Mouse (Mus musculus): ENCODE measurements at regions not wholly inside any gene's neighbourhood (a gene's known extent, or its start where the extent isn't known, plus 50 kb on each side); places are given as distances from the start of the nearest gene placed in this dataset.
"Not testable (repeated sequence)": the region's sequence is repeated elsewhere in the genome, so short reads cannot be mapped to it uniquely, and the experiment has no call there.

GRCm38 (mm10) chr2:64462041-64462440 is 364.2 kb upstream of the Fign start:
- ATAC-seq (ENCODE audit: low FRiP score, low TSS enrichment) = no peak
- WGBS = 84% methylated on average over 11 of the region's 11 CpGs
- H3K4me3 ChIP-seq (replicated peaks; ENCODE audit: low read depth, low read length) = no peak overlapping the region
- H3K9ac ChIP-seq (replicated peaks; ENCODE audit: low read length) = no peak overlapping the region
- no peak overlapping the region for H3K4me2 ChIP-seq (ENCODE audit: low read length)
- H3K36me3 ChIP-seq (ENCODE audit: control insufficient read depth, insufficient read depth, low read length) = no peaks in the 10 kb centered on the region
- no peaks in the 10 kb centered on the region for H3K4me1 ChIP-seq (ENCODE audit: control insufficient read depth, insufficient read depth, low read length)
- H3K9me3 ChIP-seq (ENCODE audit: control insufficient read depth, low read length) = no peaks in the 10 kb centered on the region
- H3K27ac ChIP-seq (replicated peaks; ENCODE audit: low read depth, low read length) = no peak overlapping the region
- H3K27me3 ChIP-seq (ENCODE audit: control insufficient read depth, insufficient read depth, low read length) = no peaks in the 10 kb centered on the region
- no peak for DNase-seq

DNA sequence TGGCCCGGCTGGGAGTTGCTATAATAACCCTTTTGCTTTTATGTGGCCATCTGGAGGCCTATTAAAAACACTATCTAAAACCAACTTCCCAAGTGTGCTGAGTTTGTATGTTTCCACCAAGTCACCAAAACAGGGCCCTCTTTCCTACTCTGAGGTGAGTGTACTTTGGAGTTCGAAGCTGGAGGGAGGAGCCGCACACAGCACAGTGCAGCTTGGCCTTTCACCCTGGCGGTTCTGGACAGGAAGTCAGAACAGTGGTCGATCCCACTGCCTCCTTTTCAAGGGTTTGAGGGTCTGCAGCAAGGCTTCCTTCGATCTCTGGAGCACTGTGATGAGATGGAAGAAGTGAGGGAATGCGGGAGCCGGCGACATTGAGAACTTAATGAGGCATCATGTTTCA is 363.8 kb upstream of the Fign start:
- Histone ChIP-seq H3K9me3 (ENCODE audit: control insufficient read depth, low read length) (no peaks in the 10 kb centered on the region), H3K36me3 (ENCODE audit: control insufficient read depth, insufficient read depth, low read length) (no peaks in the 10 kb centered on the region), H3K4me3 (replicated peaks; ENCODE audit: low read depth, low read length) (no peak overlapping the region), H3K9ac (replicated peaks; ENCODE audit: low read length) (no peak overlapping the region), H3K27me3 (ENCODE audit: control insufficient read depth, insufficient read depth, low read length) (no peaks in the 10 kb centered on the region), H3K27ac (replicated peaks; ENCODE audit: low read depth, low read length) (no peak overlapping the region), H3K4me2 (ENCODE audit: low read length) (no peak overlapping the region), H3K4me1 (ENCODE audit: control insufficient read depth, insufficient read depth, low read length) (no peaks in the 10 kb centered on the region)
- ATAC-seq (ENCODE audit: low FRiP score, low TSS enrichment) (no peak), DNase-seq (no peak)
- 84% methylated on average over 9 of the region's 9 CpGs for WGBS

GRCm38 (mm10) chr2:64458171-64458570 is 360.3 kb upstream of the Fign start:
- Histone ChIP-seq H3K36me3 (ENCODE audit: control insufficient read depth, insufficient read depth, low read length) (no peaks in the 10 kb centered on the region), H3K27me3 (ENCODE audit: control insufficient read depth, insufficient read depth, low read length) (no peaks in the 10 kb centered on the region), H3K4me1 (ENCODE audit: control insufficient read depth, insufficient read depth, low read length) (no peaks in the 10 kb centered on the region; the same call in 1 of the 2 replicates), H3K9me3 (ENCODE audit: control insufficient read depth, low read length) (no peaks in the 10 kb centered on the region), H3K4me3 (replicated peaks; ENCODE audit: low read depth, low read length) (no peak overlapping the region), H3K4me2 (ENCODE audit: low read length) (no peak overlapping the region), H3K27ac (replicated peaks; ENCODE audit: low read depth, low read length) (no peak overlapping the region), H3K9ac (replicated peaks; ENCODE audit: low read length) (no peak overlapping the region)
- ATAC-seq (ENCODE audit: low FRiP score, low TSS enrichment) (no peak), DNase-seq (peak; percentile 61)
- 64% methylated on average over 5 of the region's 5 CpGs for WGBS

- Histone ChIP-seq H3K4me2 (ENCODE audit: low read length) (no peak overlapping the region), H3K9me3 (ENCODE audit: control insufficient read depth, low read length) (no peaks in the 10 kb centered on the region), H3K27me3 (ENCODE audit: control insufficient read depth, insufficient read depth, low read length) (no peaks in the 10 kb centered on the region), H3K27ac (replicated peaks; ENCODE audit: low read depth, low read length) (no peak overlapping the region), H3K36me3 (ENCODE audit: control insufficient read depth, insufficient read depth, low read length) (no peaks in the 10 kb centered on the region), H3K4me3 (replicated peaks; ENCODE audit: low read depth, low read length) (no peak overlapping the region), H3K9ac (replicated peaks; ENCODE audit: low read length) (no peak overlapping the region), H3K4me1 (ENCODE audit: control insufficient read depth, insufficient read depth, low read length) (peaks cover 3% of the 10 kb centered on the region; the same call in 1 of the 2 replicates)
- DNase-seq (no peak), ATAC-seq (ENCODE audit: low FRiP score, low TSS enrichment) (no peak)
- WGBS = 69% methylated on average over 6 of the region's 6 CpGs
Measured at GRCm38 (mm10) chr2:64452690-64453089, 354.9 kb upstream of the Fign start.

DNA sequence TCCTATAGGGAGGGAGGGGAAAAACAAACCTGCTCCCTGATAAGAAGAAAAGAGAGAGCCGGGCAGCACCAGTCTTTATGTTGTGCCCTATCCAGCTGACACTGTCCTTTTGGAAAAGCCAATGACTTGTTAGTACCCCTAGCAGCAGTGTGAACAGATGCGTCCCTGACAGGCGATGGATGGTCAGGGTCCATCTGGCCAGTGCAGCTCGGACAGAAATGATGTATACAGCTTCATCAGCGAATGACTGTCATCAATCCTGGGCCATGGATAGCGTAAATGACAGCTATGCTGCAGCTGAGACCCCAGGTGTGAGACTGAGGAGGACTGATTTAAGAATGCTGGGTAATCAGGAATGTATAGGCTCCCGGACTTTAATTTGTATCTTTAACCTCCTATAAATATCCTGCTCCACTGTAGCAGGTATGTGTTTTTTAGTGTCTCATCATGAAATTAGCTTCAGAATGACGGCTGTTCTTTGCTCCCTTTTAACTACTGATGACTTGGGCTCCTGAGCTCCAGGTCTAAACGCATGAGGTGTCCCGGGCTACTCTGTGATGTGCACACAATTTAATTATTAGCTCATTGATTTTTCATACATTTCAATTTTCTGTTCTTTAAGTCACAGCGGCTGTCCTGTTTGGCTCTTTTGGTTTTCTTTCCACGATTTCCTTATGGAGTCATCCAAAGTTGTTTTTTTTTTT is 353.9 kb upstream of the Fign start:
- no peak overlapping the region for H3K9ac ChIP-seq (replicated peaks; ENCODE audit: low read length)
- H3K27me3 ChIP-seq (ENCODE audit: control insufficient read depth, insufficient read depth, low read length) = no peaks in the 10 kb centered on the region
- no peak for DNase-seq
- H3K4me2 ChIP-seq (ENCODE audit: low read length) = no peak overlapping the region
- 59% methylated on average over 12 of the region's 12 CpGs for WGBS
- no peak; the same call in 1 of the 2 replicates for ATAC-seq (ENCODE audit: low FRiP score, low TSS enrichment)
- H3K27ac ChIP-seq (replicated peaks; ENCODE audit: low read depth, low read length) = no peak overlapping the region
- H3K4me3 ChIP-seq (replicated peaks; ENCODE audit: low read depth, low read length) = no peak overlapping the region
- no peaks in the 10 kb centered on the region for H3K36me3 ChIP-seq (ENCODE audit: control insufficient read depth, insufficient read depth, low read length)
- no peaks in the 10 kb centered on the region for H3K9me3 ChIP-seq (ENCODE audit: control insufficient read depth, low read length)
- peaks cover 3% of the 10 kb centered on the region; the same call in 1 of the 2 replicates for H3K4me1 ChIP-seq (ENCODE audit: control insufficient read depth, insufficient read depth, low read length)

DNA sequence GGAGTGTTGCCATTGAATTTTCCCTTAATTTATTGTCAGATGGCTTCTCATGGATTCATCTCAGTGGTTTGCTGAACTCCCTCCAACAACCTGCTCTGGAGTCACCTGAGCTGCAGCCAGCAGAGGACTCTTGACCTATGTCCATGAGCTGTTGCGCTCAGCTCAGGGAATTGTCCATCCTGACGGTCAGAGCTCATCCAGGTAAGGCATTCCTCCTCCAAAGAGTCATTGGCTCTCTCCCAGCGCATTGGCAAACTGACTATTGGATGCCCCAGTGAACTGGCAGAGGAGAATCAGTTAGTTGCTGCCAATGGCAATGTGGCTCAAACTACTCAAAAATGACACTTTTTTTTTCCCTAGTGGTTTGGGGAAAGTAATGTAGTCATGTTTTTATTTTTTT is 345.3 kb upstream of the Fign start:
- no peak for DNase-seq
- no peak overlapping the region for H3K4me2 ChIP-seq (ENCODE audit: low read length)
- no peaks in the 10 kb centered on the region for H3K36me3 ChIP-seq (ENCODE audit: control insufficient read depth, insufficient read depth, low read length)
- no peak overlapping the region for H3K9ac ChIP-seq (replicated peaks; ENCODE audit: low read length)
- no peaks in the 10 kb centered on the region for H3K4me1 ChIP-seq (ENCODE audit: control insufficient read depth, insufficient read depth, low read length)
- H3K9me3 ChIP-seq (ENCODE audit: control insufficient read depth, low read length) = no peaks in the 10 kb centered on the region
- no peak for ATAC-seq (ENCODE audit: low FRiP score, low TSS enrichment)
- 94% methylated on average over 3 of the region's 3 CpGs for WGBS
- H3K4me3 ChIP-seq (replicated peaks; ENCODE audit: low read depth, low read length) = no peak overlapping the region
- H3K27me3 ChIP-seq (ENCODE audit: control insufficient read depth, insufficient read depth, low read length) = no peaks in the 10 kb centered on the region
- H3K27ac ChIP-seq (replicated peaks; ENCODE audit: low read depth, low read length) = no peak overlapping the region

DNA sequence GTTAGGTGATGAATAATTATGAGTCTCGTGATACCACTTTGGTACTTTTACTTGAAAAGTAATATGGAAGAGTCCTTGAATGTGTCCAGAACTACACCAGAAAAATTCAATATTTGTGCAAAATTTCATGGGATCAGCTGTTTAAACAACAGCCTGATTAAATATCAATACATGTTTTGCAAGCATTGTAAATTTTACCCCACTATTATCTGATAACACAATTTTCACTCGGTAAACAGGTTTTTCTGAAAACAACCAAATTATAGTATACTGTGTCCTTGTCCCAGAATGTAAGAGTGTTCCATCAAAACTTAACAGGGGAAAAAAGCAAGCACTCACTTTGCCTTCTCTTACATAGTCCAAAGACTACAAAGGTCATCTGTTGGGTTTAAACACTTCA is 343.1 kb upstream of the Fign start:
- Histone ChIP-seq H3K9ac (replicated peaks; ENCODE audit: low read length) (no peak overlapping the region), H3K36me3 (ENCODE audit: control insufficient read depth, insufficient read depth, low read length) (no peaks in the 10 kb centered on the region), H3K4me3 (replicated peaks; ENCODE audit: low read depth, low read length) (no peak overlapping the region), H3K27me3 (ENCODE audit: control insufficient read depth, insufficient read depth, low read length) (no peaks in the 10 kb centered on the region), H3K4me1 (ENCODE audit: control insufficient read depth, insufficient read depth, low read length) (no peaks in the 10 kb centered on the region), H3K9me3 (ENCODE audit: control insufficient read depth, low read length) (no peaks in the 10 kb centered on the region), H3K27ac (replicated peaks; ENCODE audit: low read depth, low read length) (no peak overlapping the region), H3K4me2 (ENCODE audit: low read length) (no peak overlapping the region)
- DNase-seq (no peak), ATAC-seq (ENCODE audit: low FRiP score, low TSS enrichment) (no peak)
- 88% methylated on average over 2 of the region's 2 CpGs for WGBS

- not testable (repeated sequence) for H3K36me3 ChIP-seq (ENCODE audit: control insufficient read depth, insufficient read depth, low read length); DNase-seq; ATAC-seq (ENCODE audit: low FRiP score, low TSS enrichment); H3K4me1 ChIP-seq (ENCODE audit: control insufficient read depth, insufficient read depth, low read length); H3K4me2 ChIP-seq (ENCODE audit: low read length); H3K9ac ChIP-seq (replicated peaks; ENCODE audit: low read length); H3K27ac ChIP-seq (replicated peaks; ENCODE audit: low read depth, low read length); H3K9me3 ChIP-seq (ENCODE audit: control insufficient read depth, low read length); H3K27me3 ChIP-seq (ENCODE audit: control insufficient read depth, insufficient read depth, low read length); H3K4me3 ChIP-seq (replicated peaks; ENCODE audit: low read depth, low read length)
Measured at GRCm38 (mm10) chr2:64417129-64417528, 319.3 kb upstream of the Fign start.

GRCm38 (mm10) chr2:64413846-64414245 is 316.0 kb upstream of the Fign start:
- Histone ChIP-seq H3K36me3 (ENCODE audit: control insufficient read depth, insufficient read depth, low read length) (no peaks in the 10 kb centered on the region), H3K9ac (replicated peaks; ENCODE audit: low read length) (no peak overlapping the region), H3K4me1 (ENCODE audit: control insufficient read depth, insufficient read depth, low read length) (no peaks in the 10 kb centered on the region), H3K27ac (replicated peaks; ENCODE audit: low read depth, low read length) (no peak overlapping the region), H3K27me3 (ENCODE audit: control insufficient read depth, insufficient read depth, low read length) (no peaks in the 10 kb centered on the region), H3K4me2 (ENCODE audit: low read length) (no peak overlapping the region), H3K4me3 (replicated peaks; ENCODE audit: low read depth, low read length) (no peak overlapping the region), H3K9me3 (ENCODE audit: control insufficient read depth, low read length) (no peaks in the 10 kb centered on the region)
- DNase-seq (no peak), ATAC-seq (ENCODE audit: low FRiP score, low TSS enrichment) (no peak)
- 90% methylated on average over 1 of the region's 1 CpGs for WGBS

Data from midbrain, embryonic 14.5 days (tissue).